Mouse (Mus musculus): ENCODE results near the gene Fbxl13. TPM values are rescaled to one million over a fixed set of nuclear protein-coding genes. Genes with fewer than 3 reads are reported as not detected.

Gene Fbxl13
- polyA plus RNA-seq, 1 experiment = 0.19 TPM

DNA sequence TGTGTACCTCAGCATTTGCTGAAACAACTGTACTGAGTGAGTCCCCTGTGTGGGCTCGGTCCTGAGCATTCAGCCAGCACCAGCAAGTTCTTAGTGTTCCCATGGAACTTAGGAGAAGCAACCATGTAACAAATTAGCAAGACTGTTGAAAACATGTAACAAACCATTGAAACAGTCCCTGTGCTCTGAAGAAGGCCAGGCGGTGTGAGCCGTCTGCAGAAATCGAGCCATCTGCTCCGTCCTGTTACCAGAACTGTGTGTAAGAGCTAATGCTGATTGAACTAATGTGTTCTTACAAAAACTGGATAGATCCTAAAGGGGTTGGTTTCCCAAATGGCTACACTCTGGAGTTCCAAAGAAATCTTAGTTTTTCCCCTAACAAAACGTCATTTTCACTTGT, 15.4 kb upstream of the Fbxl13 start:
- Histone ChIP-seq H3K36me3 (ENCODE audit: control insufficient read depth, insufficient read depth) (peaks cover 3% of the 10 kb centered on the region), H3K4me3 (no peak overlapping the region), H3ac (ENCODE audit: control insufficient read depth, insufficient read length) (no peak overlapping the region), H3K79me2 (ENCODE audit: control insufficient read depth, insufficient read depth) (no peaks in the 10 kb centered on the region), H3K27me3 (ENCODE audit: control insufficient read depth, insufficient read depth, insufficient read length) (no peaks in the 10 kb centered on the region), H3K4me2 (ENCODE audit: low read depth) (no peak overlapping the region)
- TF ChIP-seq USF1 (IDR thresholded peaks at IDR 0.05; ENCODE audit: low read depth) = no peak
- TF ChIP-seq E2F4 (IDR thresholded peaks at IDR 0.05; ENCODE audit: insufficient read depth) = no peak
- TF ChIP-seq MAX (IDR thresholded peaks at IDR 0.05; ENCODE audit: low read depth) = no peak
- TF ChIP-seq POLR2AphosphoS2 (IDR thresholded peaks at IDR 0.05; ENCODE audit: insufficient read length, low read depth) = no peak
- TF ChIP-seq TCF12 (IDR thresholded peaks at IDR 0.05; ENCODE audit: insufficient read depth, poor library complexity, severe bottlenecking) = no peak
- TF ChIP-seq MYOG (IDR thresholded peaks at IDR 0.05; ENCODE audit: control insufficient read depth in 1 of 3, insufficient read depth in 1 of 3, insufficient read length in 2 of 3, low read depth in 2 of 3) = no peak
- no peak for TF ChIP-seq MYOD1 (IDR thresholded peaks at IDR 0.05; ENCODE audit: control insufficient read depth in 1 of 3, insufficient read length in 2 of 3, low read depth in 2 of 3)
- no peak for TF ChIP-seq REST (IDR thresholded peaks at IDR 0.05; ENCODE audit: insufficient read depth, insufficient read length)
- TF ChIP-seq POLR2A (IDR thresholded peaks at IDR 0.05; ENCODE audit: insufficient read length, low read depth) = no peak
- TF ChIP-seq CEBPB (IDR thresholded peaks at IDR 0.05; ENCODE audit: insufficient read depth, poor library complexity, severe bottlenecking) = no peak
- no peak for TF ChIP-seq SRF (IDR thresholded peaks at IDR 0.05; ENCODE audit: control insufficient read depth, insufficient read length, low read depth)
- TF ChIP-seq TCF3 (IDR thresholded peaks at IDR 0.05; ENCODE audit: insufficient read length, low read depth) = no peak

- H3K4me2 ChIP-seq (ENCODE audit: low read depth) = no peak overlapping the region
- H3K79me2 ChIP-seq (ENCODE audit: control insufficient read depth, insufficient read depth) = no peaks in the 10 kb centered on the region
- no peak overlapping the region for H3ac ChIP-seq (ENCODE audit: control insufficient read depth, insufficient read length)
- H3K27me3 ChIP-seq (ENCODE audit: control insufficient read depth, insufficient read depth, insufficient read length) = no peaks in the 10 kb centered on the region
- no peak overlapping the region for H3K4me3 ChIP-seq
- peaks cover 3% of the 10 kb centered on the region for H3K36me3 ChIP-seq (ENCODE audit: control insufficient read depth, insufficient read depth)
- no peak for TF ChIP-seq POLR2A (IDR thresholded peaks at IDR 0.05; ENCODE audit: insufficient read length, low read depth)
- TF ChIP-seq MYOG (IDR thresholded peaks at IDR 0.05; ENCODE audit: control insufficient read depth in 1 of 3, insufficient read depth in 1 of 3, insufficient read length in 2 of 3, low read depth in 2 of 3) = no peak
- TF ChIP-seq TCF3 (IDR thresholded peaks at IDR 0.05; ENCODE audit: insufficient read length, low read depth) = no peak
- no peak for TF ChIP-seq CEBPB (IDR thresholded peaks at IDR 0.05; ENCODE audit: insufficient read depth, poor library complexity, severe bottlenecking)
- no peak for TF ChIP-seq E2F4 (IDR thresholded peaks at IDR 0.05; ENCODE audit: insufficient read depth)
- TF ChIP-seq MYOD1 (IDR thresholded peaks at IDR 0.05; ENCODE audit: control insufficient read depth in 1 of 3, insufficient read length in 2 of 3, low read depth in 2 of 3) = peak in 1 of 3 experiments; percentile 24
- TF ChIP-seq MAX (IDR thresholded peaks at IDR 0.05; ENCODE audit: low read depth) = no peak
- no peak for TF ChIP-seq POLR2AphosphoS2 (IDR thresholded peaks at IDR 0.05; ENCODE audit: insufficient read length, low read depth)
Measured at GRCm38 (mm10) chr5:21658623-21659395, 13.4 kb upstream of the Fbxl13 start.

GRCm38 (mm10) chr5:21658038-21658437, 12.6 kb upstream of the Fbxl13 start:
- H3K4me3 ChIP-seq = no peak overlapping the region
- no peak overlapping the region for H3ac ChIP-seq (ENCODE audit: control insufficient read depth, insufficient read length)
- TF ChIP-seq TCF12 (IDR thresholded peaks at IDR 0.05; ENCODE audit: insufficient read depth, poor library complexity, severe bottlenecking) = no peak
- TF ChIP-seq MYOD1 (IDR thresholded peaks at IDR 0.05; ENCODE audit: control insufficient read depth in 1 of 3, insufficient read length in 2 of 3, low read depth in 2 of 3) = no peak
- TF ChIP-seq CEBPB (IDR thresholded peaks at IDR 0.05; ENCODE audit: insufficient read depth, poor library complexity, severe bottlenecking) = no peak
- TF ChIP-seq POLR2AphosphoS2 (IDR thresholded peaks at IDR 0.05; ENCODE audit: insufficient read length, low read depth) = no peak
- TF ChIP-seq MAX (IDR thresholded peaks at IDR 0.05; ENCODE audit: low read depth) = no peak
- no peak for TF ChIP-seq USF1 (IDR thresholded peaks at IDR 0.05; ENCODE audit: low read depth)
- no peak for TF ChIP-seq POLR2A (IDR thresholded peaks at IDR 0.05; ENCODE audit: insufficient read length, low read depth)
- no peak for TF ChIP-seq E2F4 (IDR thresholded peaks at IDR 0.05; ENCODE audit: insufficient read depth)
- no peaks in the 10 kb centered on the region for H3K27me3 ChIP-seq (ENCODE audit: control insufficient read depth, insufficient read depth, insufficient read length)
- H3K79me2 ChIP-seq (ENCODE audit: control insufficient read depth, insufficient read depth) = no peaks in the 10 kb centered on the region
- no peaks in the 10 kb centered on the region for H3K36me3 ChIP-seq (ENCODE audit: control insufficient read depth, insufficient read depth)
- no peak overlapping the region for H3K4me2 ChIP-seq (ENCODE audit: low read depth)

- Histone ChIP-seq H3K4me2 (ENCODE audit: low read depth) (no peak overlapping the region), H3K27me3 (ENCODE audit: control insufficient read depth, insufficient read depth, insufficient read length) (no peaks in the 10 kb centered on the region), H3K36me3 (ENCODE audit: control insufficient read depth, insufficient read depth) (no peaks in the 10 kb centered on the region), H3K4me3 (no peak overlapping the region), H3K79me2 (ENCODE audit: control insufficient read depth, insufficient read depth) (no peaks in the 10 kb centered on the region), H3ac (ENCODE audit: control insufficient read depth, insufficient read length) (no peak overlapping the region)
- TF ChIP-seq MYOG (IDR thresholded peaks at IDR 0.05; ENCODE audit: control insufficient read depth in 1 of 3, insufficient read depth in 1 of 3, insufficient read length in 2 of 3, low read depth in 2 of 3) = no peak
- no peak for TF ChIP-seq USF1 (IDR thresholded peaks at IDR 0.05; ENCODE audit: low read depth)
- no peak for TF ChIP-seq MYOD1 (IDR thresholded peaks at IDR 0.05; ENCODE audit: control insufficient read depth in 1 of 3, insufficient read length in 2 of 3, low read depth in 2 of 3)
- TF ChIP-seq REST (IDR thresholded peaks at IDR 0.05; ENCODE audit: insufficient read depth, insufficient read length) = no peak
- no peak for TF ChIP-seq CEBPB (IDR thresholded peaks at IDR 0.05; ENCODE audit: insufficient read depth, poor library complexity, severe bottlenecking)
- no peak for TF ChIP-seq TCF12 (IDR thresholded peaks at IDR 0.05; ENCODE audit: insufficient read depth, poor library complexity, severe bottlenecking)
- TF ChIP-seq E2F4 (IDR thresholded peaks at IDR 0.05; ENCODE audit: insufficient read depth) = no peak
- no peak for TF ChIP-seq SRF (IDR thresholded peaks at IDR 0.05; ENCODE audit: control insufficient read depth, insufficient read length, low read depth)
- TF ChIP-seq TCF3 (IDR thresholded peaks at IDR 0.05; ENCODE audit: insufficient read length, low read depth) = no peak
- no peak for TF ChIP-seq POLR2A (IDR thresholded peaks at IDR 0.05; ENCODE audit: insufficient read length, low read depth)
- no peak for TF ChIP-seq MAX (IDR thresholded peaks at IDR 0.05; ENCODE audit: low read depth)
- TF ChIP-seq POLR2AphosphoS2 (IDR thresholded peaks at IDR 0.05; ENCODE audit: insufficient read length, low read depth) = no peak
Measured at GRCm38 (mm10) chr5:21656912-21657311, 11.5 kb upstream of the Fbxl13 start.

All from myocyte (in vitro differentiated cells).